ENCODE assay signal across 19 mouse cellular contexts in the genomic region with DNA sequence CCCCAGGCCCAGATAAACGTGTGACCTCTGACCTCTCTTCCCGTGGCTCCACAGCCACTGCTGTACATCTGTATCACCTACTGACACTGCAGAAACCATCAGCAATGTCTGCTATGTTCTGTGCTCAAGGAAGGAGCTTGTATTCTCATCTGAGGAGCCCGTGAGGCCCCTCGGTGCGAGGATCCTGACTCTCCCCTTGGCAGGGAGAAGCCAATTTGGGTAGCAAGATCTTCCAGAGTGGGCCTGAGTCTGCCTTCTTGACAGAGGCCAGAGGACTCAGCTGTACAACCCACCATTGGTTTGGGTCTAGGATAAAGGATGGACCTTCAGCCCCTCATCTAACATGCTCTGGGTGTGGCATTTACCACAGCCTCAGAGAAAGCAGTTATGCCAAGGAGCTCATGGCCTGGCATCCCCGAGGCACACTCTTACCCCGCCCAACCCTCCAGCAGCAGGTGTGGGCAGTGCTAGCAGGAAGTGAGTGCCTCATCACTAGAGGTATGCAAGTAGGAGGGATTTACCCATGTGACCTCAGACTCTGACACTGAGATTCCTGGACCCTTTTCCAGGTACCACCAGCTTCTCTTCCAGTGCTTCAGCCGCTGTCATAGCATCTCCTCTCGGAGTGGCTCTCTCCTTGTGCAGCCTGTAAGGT. TPM values are rescaled to one million over a fixed set of nuclear protein-coding genes. Genes with fewer than 3 reads are reported as not detected.
DNase-seq lines count a peak whose midpoint lies in the region; ATAC-seq lines count a peak whose summit lies in the region.
"Had no signal": no experiment of that assay in that cellular context is flagged by ENCODE, and none has a peak within 500 bp of the region (broad histone marks: within the 10 kb centered on the region; RNA-seq: fewer than 3 reads in every experiment).

No protein-coding gene starts in this region.

- no peaks in the 10 kb centered on the region for H3K36me3 ChIP-seq in kidney, embryonic 15.5 days
- no peaks in the 10 kb centered on the region for H3K36me3 ChIP-seq in embryonic facial prominence, embryonic 15.5 days
- H3K36me3 ChIP-seq in lung, embryonic 16.5 days (ENCODE audit: control insufficient read depth, insufficient read depth, low read length), result no peaks in the 10 kb centered on the region
- H3K36me3 ChIP-seq in stomach, embryonic 15.5 days, result no peaks in the 10 kb centered on the region
- H3K36me3 ChIP-seq: embryonic facial prominence, embryonic 12.5 days; hindbrain, embryonic 10.5 days; neural tube, embryonic 15.5 days had no signal

- no peak for DNase-seq in kidney, adult 18-20 months
- DNase-seq in right cerebral cortex, postnatal 36 days (ENCODE audit: low spot score in 2 of 2), result no peak
- no peak for DNase-seq in adrenal gland, postnatal 10 days
- DNase-seq in frontal cortex, postnatal 25 days (ENCODE audit: low spot score in 2 of 2), result no peak
- DNase-seq: adrenal gland, postnatal 14 days; cerebellum, adult 18-20 months; left cerebral cortex, postnatal 4 days; midbrain, embryonic 14.5 days; thymus, postnatal 36 days had no signal

- WGBS in kidney, embryonic 15.5 days, result 75% methylated on average over 9 of the region's 9 CpGs
- WGBS in embryonic facial prominence, embryonic 15.5 days, result 66% methylated on average over 9 of the region's 9 CpGs
- 57% methylated on average over 9 of the region's 9 CpGs for WGBS in lung, embryonic 16.5 days
- 75% methylated on average over 9 of the region's 9 CpGs for WGBS in stomach, embryonic 15.5 days

- H3K9ac ChIP-seq in kidney, embryonic 15.5 days, result no peak overlapping the region
- no peak overlapping the region for H3K9ac ChIP-seq in embryonic facial prominence, embryonic 15.5 days
- H3K9ac ChIP-seq in lung, embryonic 16.5 days (ENCODE audit: low read length), result no peak overlapping the region
- H3K9ac ChIP-seq in stomach, embryonic 15.5 days, result no peak overlapping the region
- H3K9ac ChIP-seq: embryonic facial prominence, embryonic 12.5 days; neural tube, embryonic 15.5 days had no signal

- H3K4me1 ChIP-seq in kidney, embryonic 15.5 days, result peaks cover 60% of the 10 kb centered on the region
- H3K4me1 ChIP-seq in embryonic facial prominence, embryonic 15.5 days, result peaks cover 89% of the 10 kb centered on the region
- H3K4me1 ChIP-seq in lung, embryonic 16.5 days (replicated peaks; ENCODE audit: control insufficient read depth, insufficient read depth, low read length), result peaks cover 44% of the 10 kb centered on the region
- H3K4me1 ChIP-seq in stomach, embryonic 15.5 days, result peaks cover 53% of the 10 kb centered on the region

- no peak overlapping the region for H3K4me3 ChIP-seq in kidney, embryonic 15.5 days (replicated peaks)
- no peak overlapping the region for H3K4me3 ChIP-seq in embryonic facial prominence, embryonic 15.5 days (replicated peaks)
- no peak overlapping the region for H3K4me3 ChIP-seq in lung, embryonic 16.5 days (ENCODE audit: low read length)
- no peak overlapping the region for H3K4me3 ChIP-seq in stomach, embryonic 15.5 days (replicated peaks)
- H3K4me3 ChIP-seq: embryonic facial prominence, embryonic 12.5 days; hindbrain, embryonic 10.5 days; myocyte; neural tube, embryonic 15.5 days had no signal

- H3K9me3 ChIP-seq in kidney, embryonic 15.5 days (replicated peaks), result no peaks in the 10 kb centered on the region
- H3K9me3 ChIP-seq in embryonic facial prominence, embryonic 15.5 days (replicated peaks), result no peaks in the 10 kb centered on the region
- no peaks in the 10 kb centered on the region for H3K9me3 ChIP-seq in lung, embryonic 16.5 days (ENCODE audit: control insufficient read depth, low read length)
- H3K9me3 ChIP-seq in stomach, embryonic 15.5 days, result no peaks in the 10 kb centered on the region
- H3K9me3 ChIP-seq: embryonic facial prominence, embryonic 12.5 days; hindbrain, embryonic 10.5 days; neural tube, embryonic 15.5 days had no signal

- ATAC-seq in kidney, embryonic 15.5 days (replicated peaks; ENCODE audit: low FRiP score), result no peak
- ATAC-seq in embryonic facial prominence, embryonic 15.5 days (ENCODE audit: insufficient number of reproducible peaks, low FRiP score, low TSS enrichment, low read depth), result no peak
- ATAC-seq in lung, embryonic 16.5 days (ENCODE audit: low read depth), result peak; percentile 44
- no peak for ATAC-seq in stomach, embryonic 15.5 days (ENCODE audit: insufficient read depth, low FRiP score, low read depth)

- no peaks in the 10 kb centered on the region for H3K27me3 ChIP-seq in kidney, embryonic 15.5 days
- no peaks in the 10 kb centered on the region for H3K27me3 ChIP-seq in embryonic facial prominence, embryonic 15.5 days
- H3K27me3 ChIP-seq in lung, embryonic 16.5 days (ENCODE audit: control insufficient read depth, insufficient read depth, low read depth, low read length), result no peaks in the 10 kb centered on the region
- H3K27me3 ChIP-seq in stomach, embryonic 15.5 days (replicated peaks), result no peaks in the 10 kb centered on the region
- H3K27me3 ChIP-seq: embryonic facial prominence, embryonic 12.5 days; neural tube, embryonic 15.5 days had no signal

- 0 out of 2 replicates have a peak overlapping the region, but pooled peaks have one; percentile 42 for H3K27ac ChIP-seq in kidney, embryonic 15.5 days
- peak overlapping the region; percentile 88 for H3K27ac ChIP-seq in embryonic facial prominence, embryonic 15.5 days (replicated peaks)
- peak overlapping the region; percentile 97 for H3K27ac ChIP-seq in lung, embryonic 16.5 days (ENCODE audit: low read length)
- H3K27ac ChIP-seq in stomach, embryonic 15.5 days, result peak overlapping the region; percentile 92
- H3K27ac ChIP-seq: kidney, postnatal 0 days; neural tube, embryonic 15.5 days had no signal

- no peak overlapping the region for H3K4me2 ChIP-seq in kidney, embryonic 15.5 days
- H3K4me2 ChIP-seq in embryonic facial prominence, embryonic 15.5 days (replicated peaks), result 0 out of 2 replicates have a peak overlapping the region, but pooled peaks have one; percentile 15
- peak overlapping the region; percentile 18; the same call in 1 of the 2 replicates for H3K4me2 ChIP-seq in lung, embryonic 16.5 days (ENCODE audit: low read depth, low read length)
- no peak overlapping the region for H3K4me2 ChIP-seq in stomach, embryonic 15.5 days
- H3K4me2 ChIP-seq: liver, embryonic 11.5 days; neural tube, embryonic 15.5 days had no signal

RNA-seq across cellular contexts. Expression of a gene that starts 10.2 kb away (rescaled TPM):
- 129 and 144 TPM in 2 replicates for polyA plus RNA-seq in kidney, embryonic 15.5 days (2015; fragmentation: Nextera tagmentation; extraction: Ambion mirVana)
- polyA plus RNA-seq in embryonic facial prominence, embryonic 15.5 days (2015; fragmentation: Nextera tagmentation; extraction: Ambion mirVana), result 327 and 340 TPM in 2 replicates
- polyA plus RNA-seq in lung, embryonic 16.5 days (2015; fragmentation: Nextera tagmentation; extraction: Ambion mirVana), result 241 and 277 TPM in 2 replicates
- 233 and 253 TPM in 2 replicates for polyA plus RNA-seq in stomach, embryonic 15.5 days (2015; fragmentation: Nextera tagmentation; extraction: Ambion mirVana)
- 100 to 1,000 TPM; 161 to 192 TPM for total RNA-seq in adrenal gland, postnatal 10 days (2021)

Comparison
In these comparisons a context has a peak if more than half of its experiments do, and no peak if none do; other contexts are left out.
1. H3K27ac ChIP-seq: peak in every context shown above with its lines; median percentile 97 in lung, embryonic 16.5 days; 92 in stomach, embryonic 15.5 days; 88 in embryonic facial prominence, embryonic 15.5 days; 42 in kidney, embryonic 15.5 days.
2. H3K4me2 ChIP-seq: peak in embryonic facial prominence, embryonic 15.5 days (single experiment) and lung, embryonic 16.5 days (single experiment); none in kidney, embryonic 15.5 days (single experiment) and stomach, embryonic 15.5 days (single experiment).